16 mouse cellular contexts compared by ENCODE assay signal in the genomic region with DNA sequence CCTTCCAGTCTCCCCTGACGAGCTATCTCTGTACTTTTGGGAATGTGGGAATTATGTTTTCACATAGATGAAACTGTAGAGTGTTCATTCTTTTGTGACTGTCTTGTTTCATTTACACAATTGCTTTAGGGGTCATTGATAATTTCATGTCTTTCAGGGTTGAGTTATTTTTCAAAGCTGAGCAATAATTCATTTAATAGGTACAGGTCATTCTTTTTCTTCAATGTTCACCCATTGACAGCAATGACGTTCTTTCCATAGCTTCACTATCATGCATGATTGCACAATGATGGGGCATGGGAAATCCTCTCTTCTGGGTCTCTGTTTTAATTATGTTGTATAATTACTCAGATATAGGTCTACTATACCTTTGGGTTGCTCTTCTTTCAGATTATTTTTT.
"Had no signal": no experiment of that assay in that cellular context is flagged by ENCODE, and none has a peak within 500 bp of the region (broad histone marks: within the 10 kb centered on the region; RNA-seq: fewer than 3 reads in every experiment).

No protein-coding gene starts in this region.

- H3K27me3 ChIP-seq: neural tube, embryonic 12.5 days; neural tube, embryonic 13.5 days; neural tube, embryonic 15.5 days; stomach, embryonic 15.5 days had no signal

- H3K4me3 ChIP-seq: neural tube, embryonic 12.5 days; neural tube, embryonic 13.5 days; neural tube, embryonic 15.5 days; stomach, embryonic 15.5 days had no signal

- H3K9me3 ChIP-seq: neural tube, embryonic 12.5 days; neural tube, embryonic 13.5 days; neural tube, embryonic 15.5 days; stomach, embryonic 15.5 days had no signal

- H3K36me3 ChIP-seq: neural tube, embryonic 12.5 days; neural tube, embryonic 13.5 days; neural tube, embryonic 15.5 days; stomach, embryonic 15.5 days had no signal

- H3K27ac ChIP-seq: neural tube, embryonic 12.5 days; neural tube, embryonic 13.5 days; neural tube, embryonic 15.5 days; stomach, embryonic 15.5 days; stomach, postnatal 0 days had no signal

- H3K4me2 ChIP-seq: neural tube, embryonic 12.5 days; neural tube, embryonic 13.5 days; neural tube, embryonic 15.5 days; stomach, embryonic 15.5 days had no signal

- H3K4me1 ChIP-seq: neural tube, embryonic 12.5 days; neural tube, embryonic 13.5 days; neural tube, embryonic 15.5 days; stomach, embryonic 15.5 days had no signal

- H3K9ac ChIP-seq: neural tube, embryonic 12.5 days; neural tube, embryonic 13.5 days; neural tube, embryonic 15.5 days; stomach, embryonic 15.5 days had no signal

- DNase-seq: right cerebral cortex, adult 18-20 months; right cerebral cortex, postnatal 14 days; right cerebral cortex, postnatal 25 days; right cerebral cortex, postnatal 4 days; spleen, adult 18-20 months; thymus, adult 18-20 months; thymus, adult 2 months; thymus, postnatal 14 days; thymus, postnatal 25 days; thymus, postnatal 36 days; thymus, postnatal 4 days had no signal
